Mouse (Mus musculus) neural tube, embryonic 11.5 days (tissue): ENCODE measurements at regions not wholly inside any gene's neighbourhood (a gene's known extent, or its start where the extent isn't known, plus 50 kb on each side); places are given as distances from the start of the nearest gene placed in this dataset.
A peak's percentile ranks its signal among the peaks of the same experiment; 100 is the strongest.

Experiments used
- ATAC-seq: fragments of 200-750 bp; cut with Nextera tagmentation; 2 replicates; pipeline ENCODE4 v1.8.0; 2017; ENCODE audit warnings: moderate number of reproducible peaks, mild to moderate bottlenecking, moderate TSS enrichment, moderate library complexity; ENCODE audit not compliant: insufficient read depth, low FRiP score, low TSS enrichment
- DNase-seq: peaks from one replicate; pipeline ENCODE4 v3.0.0-alpha.2; 2015; ENCODE audit warnings: low spot score
- H3K27ac ChIP-seq: fragments of 300-500 bp; sonication (generic); 2 replicates; pipeline ENCODE4 v1.5.1; 2014; ENCODE audit warnings: low read depth, mild to moderate bottlenecking, low read length
- H3K27me3 ChIP-seq: fragments of 300-500 bp; sonication (generic); 2 replicates; pipeline ENCODE4 v1.6.1; 2014; ENCODE audit warnings: mild to moderate bottlenecking, low read length, mixed read lengths; ENCODE audit not compliant: control insufficient read depth, insufficient read depth
- H3K36me3 ChIP-seq: fragments of 300-500 bp; sonication (generic); 2 replicates; pipeline ENCODE4 v1.6.1; 2014; ENCODE audit warnings: mild to moderate bottlenecking, low read length, moderate library complexity, mixed read lengths; ENCODE audit not compliant: control insufficient read depth, insufficient read depth
- H3K4me1 ChIP-seq: fragments of 300-500 bp; sonication (generic); 2 replicates; pipeline ENCODE4 v1.6.1; 2014; ENCODE audit warnings: low read length, mixed read lengths; ENCODE audit not compliant: control insufficient read depth, insufficient read depth
- H3K4me2 ChIP-seq: fragments of 300-500 bp; sonication (generic); 2 replicates; pipeline ENCODE4 v1.6.1; 2014; ENCODE audit warnings: low read depth, mild to moderate bottlenecking, moderate library complexity
- H3K4me3 ChIP-seq: fragments of 300-500 bp; sonication (generic); 2 replicates; pipeline ENCODE4 v1.5.1; 2014; ENCODE audit warnings: low read depth, low read length
- H3K9ac ChIP-seq: fragments of 300-500 bp; sonication (generic); 2 replicates; pipeline ENCODE4 v1.6.1; 2014; ENCODE audit warnings: mild to moderate bottlenecking, low read length
- H3K9me3 ChIP-seq: fragments of 300-500 bp; sonication (generic); 2 replicates; pipeline ENCODE4 v1.6.1; 2016; ENCODE audit warnings: low read length; ENCODE audit not compliant: control insufficient read depth
- WGBS: fragments of 180-500 bp; shearing (Covaris S2); extraction: QIAGEN DNeasy Blood & Tissue Kit; methylation state at CpG from one replicate; pipeline ENCODE4 v1.1.7; 2014; 5-methylcytosine and 5-hydroxymethylcytosine counted together

GRCm38 (mm10) chr9:30743471-30743870, 178.8 kb downstream of the Adamts15 start:
- H3K27me3 ChIP-seq = no peaks in the 10 kb centered on the region
- H3K9me3 ChIP-seq = no peaks in the 10 kb centered on the region
- DNase-seq (no peak), ATAC-seq (no peak)
- 45% methylated on average over 9 of the region's 9 CpGs for WGBS
- no peaks in the 10 kb centered on the region for H3K4me1 ChIP-seq
- H3K4me3 ChIP-seq = no peak overlapping the region
- no peak overlapping the region for H3K4me2 ChIP-seq
- no peaks in the 10 kb centered on the region for H3K36me3 ChIP-seq
- no peak overlapping the region for H3K9ac ChIP-seq
- H3K27ac ChIP-seq = no peak overlapping the region

- 58% methylated on average over 8 of the region's 8 CpGs for WGBS
- DNase-seq (no peak), ATAC-seq (no peak)
- H3K4me1 ChIP-seq = no peaks in the 10 kb centered on the region
- no peaks in the 10 kb centered on the region for H3K9me3 ChIP-seq
- H3K4me2 ChIP-seq = no peak overlapping the region
- no peaks in the 10 kb centered on the region for H3K36me3 ChIP-seq
- H3K27me3 ChIP-seq = no peaks in the 10 kb centered on the region
- no peak overlapping the region for H3K27ac ChIP-seq
- no peak overlapping the region for H3K4me3 ChIP-seq
- no peak overlapping the region for H3K9ac ChIP-seq
Measured at GRCm38 (mm10) chr9:30742471-30743098, 179.7 kb downstream of the Adamts15 start.

- no peaks in the 10 kb centered on the region for H3K9me3 ChIP-seq
- ATAC-seq (no peak), DNase-seq (no peak)
- H3K4me2 ChIP-seq = no peak overlapping the region
- no peak overlapping the region for H3K4me3 ChIP-seq
- H3K9ac ChIP-seq = no peak overlapping the region
- H3K4me1 ChIP-seq = no peaks in the 10 kb centered on the region
- 26% methylated on average over 2 of the region's 2 CpGs for WGBS
- no peaks in the 10 kb centered on the region for H3K27me3 ChIP-seq
- no peaks in the 10 kb centered on the region for H3K36me3 ChIP-seq
- H3K27ac ChIP-seq = no peak overlapping the region
Measured at GRCm38 (mm10) chr9:30731687-30732086, 190.6 kb downstream of the Adamts15 start.

DNA sequence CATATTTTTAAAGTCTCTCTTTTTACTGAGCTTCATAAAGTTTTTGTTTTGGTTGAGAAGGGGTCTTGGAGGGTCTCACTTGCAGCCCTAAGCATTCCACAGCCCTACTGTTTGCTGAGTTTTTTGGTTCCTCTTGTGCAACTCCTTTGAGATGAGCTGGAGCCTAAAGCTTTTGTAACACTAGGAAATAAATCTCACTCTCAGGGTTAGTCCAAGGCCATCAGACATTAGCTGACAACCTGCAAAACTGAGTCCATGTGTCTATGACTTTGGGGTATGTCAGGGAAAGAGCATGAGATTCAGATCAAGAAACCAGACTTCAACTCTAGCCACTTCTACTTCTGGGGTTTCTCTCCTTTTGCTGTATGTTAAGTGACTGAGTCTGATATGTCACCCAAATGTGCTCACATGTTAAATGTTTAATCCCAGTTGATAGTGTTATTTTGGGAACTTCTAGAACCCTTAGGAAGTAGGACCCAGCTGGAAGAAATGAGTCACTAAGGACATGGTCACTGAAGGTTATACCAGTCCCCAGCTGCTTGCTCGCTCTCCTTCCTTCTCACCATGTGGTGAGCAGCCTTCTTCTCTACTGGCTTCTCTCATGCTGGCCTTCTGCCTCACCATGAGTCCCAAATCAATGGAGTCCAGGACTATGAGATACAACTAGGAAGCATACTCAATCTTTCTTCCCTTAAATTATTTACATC, 198.7 kb downstream of the Adamts15 start:
- Histone ChIP-seq H3K36me3 (no peaks in the 10 kb centered on the region), H3K4me1 (no peaks in the 10 kb centered on the region), H3K9ac (no peak overlapping the region), H3K4me2 (no peak overlapping the region), H3K4me3 (no peak overlapping the region), H3K27me3 (no peaks in the 10 kb centered on the region), H3K9me3 (no peaks in the 10 kb centered on the region), H3K27ac (no peak overlapping the region)
- DNase-seq (no peak), ATAC-seq (no peak)
- WGBS = 71% methylated on average over 1 of the region's 1 CpGs

- H3K27me3 ChIP-seq = no peaks in the 10 kb centered on the region
- no peak overlapping the region for H3K4me2 ChIP-seq
- no peak for DNase-seq
- H3K4me3 ChIP-seq = no peak overlapping the region
- no peaks in the 10 kb centered on the region for H3K36me3 ChIP-seq
- no peak overlapping the region for H3K9ac ChIP-seq
- no peaks in the 10 kb centered on the region for H3K4me1 ChIP-seq
- 74% methylated on average over 4 of the region's 4 CpGs for WGBS
- H3K27ac ChIP-seq = no peak overlapping the region
- ATAC-seq = no peak
- H3K9me3 ChIP-seq = no peaks in the 10 kb centered on the region
Measured at GRCm38 (mm10) chr9:30721861-30722260, 200.4 kb downstream of the Adamts15 start.

DNA sequence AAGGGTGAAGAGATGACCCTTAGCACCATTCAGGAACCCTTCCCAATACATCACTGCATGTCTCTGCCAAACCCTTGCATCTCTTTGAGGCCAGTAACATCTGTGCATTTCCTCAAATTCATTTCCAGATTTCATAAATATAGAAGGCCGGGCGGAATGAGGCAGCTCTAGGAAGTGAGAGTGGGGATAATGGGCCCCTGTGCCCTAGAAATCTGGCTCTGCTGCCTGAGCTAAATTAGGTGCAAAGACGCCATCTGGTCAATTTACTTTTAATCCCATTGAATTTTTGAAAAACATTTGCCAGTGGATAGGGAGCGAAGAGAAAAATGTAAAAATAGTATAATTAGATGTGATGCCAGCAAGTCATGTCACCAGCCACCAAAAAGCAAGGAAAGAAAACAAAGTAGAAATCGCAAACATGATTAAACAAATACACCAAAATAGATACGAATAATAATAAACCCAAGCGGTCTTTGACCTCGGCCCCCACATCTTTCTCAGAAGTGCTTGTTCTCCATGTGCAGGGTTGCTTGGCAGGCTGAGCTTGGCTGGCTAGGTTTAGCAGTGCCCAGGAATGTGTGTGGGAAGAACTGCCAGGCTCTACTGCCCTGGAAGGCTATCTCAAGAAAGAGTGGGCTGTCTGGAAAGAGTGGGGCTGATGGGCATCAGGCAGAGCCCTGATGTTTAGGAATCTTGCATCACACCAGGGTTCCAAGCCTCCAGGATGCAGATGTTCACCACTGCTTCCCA, 205.7 kb downstream of the Adamts15 start:
- Histone ChIP-seq H3K9me3 (no peaks in the 10 kb centered on the region), H3K27ac (no peak overlapping the region), H3K9ac (no peak overlapping the region), H3K4me3 (no peak overlapping the region), H3K36me3 (no peaks in the 10 kb centered on the region), H3K4me1 (no peaks in the 10 kb centered on the region), H3K27me3 (no peaks in the 10 kb centered on the region), H3K4me2 (no peak overlapping the region)
- ATAC-seq (no peak), DNase-seq (no peak)
- 81% methylated on average over 8 of the region's 8 CpGs for WGBS

DNA sequence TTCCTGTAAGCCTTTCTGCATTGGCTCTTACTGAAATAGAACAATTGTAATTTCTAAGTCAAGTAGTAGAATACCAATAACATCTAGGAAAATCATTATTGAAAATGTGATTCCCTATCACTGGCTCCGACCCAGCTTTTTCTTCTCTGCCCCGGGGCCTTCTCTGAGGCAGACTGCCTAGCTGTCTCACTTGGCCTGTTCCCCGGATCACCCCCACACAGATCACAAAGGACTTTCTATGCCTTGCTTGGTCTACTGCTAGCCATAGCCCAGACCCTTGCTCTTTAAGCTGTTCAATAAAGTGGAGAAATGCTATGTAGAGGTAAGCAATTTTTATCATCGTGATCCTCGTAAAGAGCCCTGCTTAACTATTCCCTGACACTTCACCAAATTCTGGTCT, 212.1 kb downstream of the Adamts15 start:
- Histone ChIP-seq H3K4me2 (no peak overlapping the region), H3K4me1 (no peaks in the 10 kb centered on the region), H3K27me3 (no peaks in the 10 kb centered on the region), H3K36me3 (no peaks in the 10 kb centered on the region), H3K9ac (no peak overlapping the region), H3K4me3 (no peak overlapping the region), H3K27ac (no peak overlapping the region), H3K9me3 (no peaks in the 10 kb centered on the region)
- no peak for DNase-seq
- ATAC-seq = no peak
- 90% methylated on average over 5 of the region's 5 CpGs for WGBS

GRCm38 (mm10) chr9:30699848-30700247, 222.4 kb downstream of the Adamts15 start:
- H3K27me3 ChIP-seq = no peaks in the 10 kb centered on the region
- DNase-seq (peak; percentile 20), ATAC-seq (no peak)
- WGBS = 63% methylated on average over 5 of the region's 5 CpGs
- no peaks in the 10 kb centered on the region for H3K4me1 ChIP-seq
- no peak overlapping the region for H3K4me2 ChIP-seq
- no peak overlapping the region for H3K27ac ChIP-seq
- H3K9me3 ChIP-seq = no peaks in the 10 kb centered on the region
- H3K36me3 ChIP-seq = no peaks in the 10 kb centered on the region
- H3K4me3 ChIP-seq = no peak overlapping the region
- H3K9ac ChIP-seq = no peak overlapping the region

- no peak overlapping the region for H3K4me3 ChIP-seq
- 86% methylated on average over 1 of the region's 1 CpGs for WGBS
- H3K27ac ChIP-seq = no peak overlapping the region
- H3K27me3 ChIP-seq = no peaks in the 10 kb centered on the region
- no peaks in the 10 kb centered on the region for H3K4me1 ChIP-seq
- H3K4me2 ChIP-seq = no peak overlapping the region
- no peak overlapping the region for H3K9ac ChIP-seq
- no peak for DNase-seq
- ATAC-seq = no peak
- H3K9me3 ChIP-seq = no peaks in the 10 kb centered on the region
- no peaks in the 10 kb centered on the region for H3K36me3 ChIP-seq
Measured at GRCm38 (mm10) chr9:30697533-30697932, 224.7 kb downstream of the Adamts15 start.
